Mouse (Mus musculus): ENCODE data around the gene Fbln7. TPM values are rescaled to one million over a fixed set of nuclear protein-coding genes. Genes with fewer than 3 reads are reported as not detected.

Gene Fbln7
- polyA plus RNA-seq, 1 experiment from 2014 or later = 1.2 TPM

- H3K27me3 ChIP-seq (ENCODE audit: low read depth, poor library complexity, severe bottlenecking) = peaks cover 11% of the 10 kb centered on the region
- WGBS = 71% methylated on average over 6 of the region's 6 CpGs
- H3K36me3 ChIP-seq = no peaks in the 10 kb centered on the region
- no peaks in the 10 kb centered on the region for H3K9me3 ChIP-seq (replicated peaks)
- no peak for DNase-seq (ENCODE audit: low spot score)
- H3K4me3 ChIP-seq = no peak overlapping the region
- H3K4me1 ChIP-seq = peaks cover 13% of the 10 kb centered on the region
- H3K27ac ChIP-seq = no peak overlapping the region
Measured at GRCm38 (mm10) chr2:128887866-128888550, 25.2 kb downstream of the Fbln7 start.

GRCm38 (mm10) chr2:128890661-128891335 lies 28.0 kb downstream of the Fbln7 start:
- H3K4me1 ChIP-seq = peaks cover 13% of the 10 kb centered on the region
- H3K27ac ChIP-seq = no peak overlapping the region
- peaks cover 20% of the 10 kb centered on the region for H3K27me3 ChIP-seq (ENCODE audit: low read depth, poor library complexity, severe bottlenecking)
- no peaks in the 10 kb centered on the region for H3K36me3 ChIP-seq
- DNase-seq (ENCODE audit: low spot score) = no peak
- no peak overlapping the region for H3K4me3 ChIP-seq
- WGBS = 87% methylated on average over 4 of the region's 4 CpGs
- no peaks in the 10 kb centered on the region for H3K9me3 ChIP-seq (replicated peaks)

- peaks cover 13% of the 10 kb centered on the region for H3K4me1 ChIP-seq
- H3K27ac ChIP-seq = no peak overlapping the region
- 6% methylated on average over 37 of the region's 37 CpGs for WGBS
- H3K4me3 ChIP-seq = peak overlapping the region; percentile 46
- peak; percentile 45 for DNase-seq (ENCODE audit: low spot score)
- H3K9me3 ChIP-seq (replicated peaks) = no peaks in the 10 kb centered on the region
- H3K27me3 ChIP-seq (ENCODE audit: low read depth, poor library complexity, severe bottlenecking) = peaks cover 20% of the 10 kb centered on the region
- H3K36me3 ChIP-seq = no peaks in the 10 kb centered on the region
Measured at GRCm38 (mm10) chr2:128892180-128892721, 29.5 kb downstream of the Fbln7 start.

GRCm38 (mm10) chr2:128902843-128903242 lies 40.1 kb downstream of the Fbln7 start:
- DNase-seq (ENCODE audit: low spot score) = no peak
- Histone ChIP-seq H3K27ac (no peak overlapping the region), H3K4me1 (no peaks in the 10 kb centered on the region), H3K36me3 (no peaks in the 10 kb centered on the region), H3K27me3 (ENCODE audit: low read depth, poor library complexity, severe bottlenecking) (no peaks in the 10 kb centered on the region), H3K4me3 (no peak overlapping the region), H3K9me3 (replicated peaks) (no peaks in the 10 kb centered on the region)
- 84% methylated on average over 6 of the region's 6 CpGs for WGBS

- 93% methylated on average over 3 of the region's 3 CpGs for WGBS
- no peak for DNase-seq (ENCODE audit: low spot score)
Measured at GRCm38 (mm10) chr2:128903661-128904060, 40.9 kb downstream of the Fbln7 start.

GRCm38 (mm10) chr2:128914978-128915377 lies 52.2 kb downstream of the Fbln7 start:
- no peak overlapping the region for H3K27ac ChIP-seq
- H3K4me3 ChIP-seq = no peak overlapping the region
- H3K9me3 ChIP-seq (replicated peaks) = no peaks in the 10 kb centered on the region

More at GRCm38 (mm10) chr2:128903661-128904060, 40.9 kb downstream of the Fbln7 start:
- no peak overlapping the region for H3K27ac ChIP-seq
- H3K4me1 ChIP-seq = 0 out of 2 replicates have a peak, but pooled peaks cover 4% of the 10 kb centered on the region
- no peak overlapping the region for H3K4me3 ChIP-seq
- no peaks in the 10 kb centered on the region for H3K27me3 ChIP-seq (ENCODE audit: low read depth, poor library complexity, severe bottlenecking)
- H3K9me3 ChIP-seq (replicated peaks) = no peaks in the 10 kb centered on the region
- H3K36me3 ChIP-seq = no peaks in the 10 kb centered on the region

GRCm38 (mm10) chr2:128916528-128916927 lies 53.7 kb downstream of the Fbln7 start:
- WGBS = 83% methylated on average over 3 of the region's 3 CpGs
- H3K27ac ChIP-seq = no peak overlapping the region
- no peaks in the 10 kb centered on the region for H3K4me1 ChIP-seq
- no peak overlapping the region for H3K4me3 ChIP-seq
- H3K9me3 ChIP-seq (replicated peaks) = no peaks in the 10 kb centered on the region
- H3K27me3 ChIP-seq (ENCODE audit: low read depth, poor library complexity, severe bottlenecking) = no peaks in the 10 kb centered on the region
- no peak for DNase-seq (ENCODE audit: low spot score)
- H3K36me3 ChIP-seq = no peaks in the 10 kb centered on the region

More at GRCm38 (mm10) chr2:128914978-128915377, 52.2 kb downstream of the Fbln7 start:
- peaks cover 5% of the 10 kb centered on the region; the same call in 1 of the 2 replicates for H3K4me1 ChIP-seq
- H3K27me3 ChIP-seq (ENCODE audit: low read depth, poor library complexity, severe bottlenecking) = no peaks in the 10 kb centered on the region
- 84% methylated on average over 4 of the region's 4 CpGs for WGBS
- DNase-seq (ENCODE audit: low spot score) = no peak
- no peaks in the 10 kb centered on the region for H3K36me3 ChIP-seq

- no peak overlapping the region for H3K27ac ChIP-seq
- WGBS = 87% methylated on average over 4 of the region's 4 CpGs
- H3K27me3 ChIP-seq (ENCODE audit: low read depth, poor library complexity, severe bottlenecking) = no peaks in the 10 kb centered on the region
- DNase-seq (ENCODE audit: low spot score) = no peak
- H3K9me3 ChIP-seq (replicated peaks) = no peaks in the 10 kb centered on the region
- H3K4me1 ChIP-seq = no peaks in the 10 kb centered on the region
- peaks cover 39% of the 10 kb centered on the region for H3K36me3 ChIP-seq
- no peak overlapping the region for H3K4me3 ChIP-seq
Measured at GRCm38 (mm10) chr2:128924799-128925198, 62.0 kb downstream of the Fbln7 start.

GRCm38 (mm10) chr2:128928446-128928845 lies 65.7 kb downstream of the Fbln7 start:
- Histone ChIP-seq H3K9me3 (replicated peaks) (no peaks in the 10 kb centered on the region), H3K27ac (no peak overlapping the region), H3K4me1 (no peaks in the 10 kb centered on the region), H3K4me3 (no peak overlapping the region), H3K27me3 (ENCODE audit: low read depth, poor library complexity, severe bottlenecking) (no peaks in the 10 kb centered on the region), H3K36me3 (peaks cover 64% of the 10 kb centered on the region)
- 85% methylated on average over 3 of the region's 3 CpGs for WGBS
- no peak for DNase-seq (ENCODE audit: low spot score)

GRCm38 (mm10) chr2:128930704-128931103 lies 67.9 kb downstream of the Fbln7 start:
- Histone ChIP-seq H3K27ac (no peak overlapping the region), H3K36me3 (peaks cover 67% of the 10 kb centered on the region)

GRCm38 (mm10) chr2:128936256-128936655 lies 73.5 kb downstream of the Fbln7 start:
- Histone ChIP-seq H3K4me3 (no peak overlapping the region), H3K27me3 (ENCODE audit: low read depth, poor library complexity, severe bottlenecking) (no peaks in the 10 kb centered on the region), H3K4me1 (no peaks in the 10 kb centered on the region), H3K9me3 (replicated peaks) (no peaks in the 10 kb centered on the region), H3K36me3 (peaks cover 50% of the 10 kb centered on the region), H3K27ac (no peak overlapping the region)
- DNase-seq (ENCODE audit: low spot score) = no peak
- WGBS = 90% methylated on average over 3 of the region's 3 CpGs

More at GRCm38 (mm10) chr2:128930704-128931103, 67.9 kb downstream of the Fbln7 start:
- Histone ChIP-seq H3K4me1 (no peaks in the 10 kb centered on the region), H3K27me3 (ENCODE audit: low read depth, poor library complexity, severe bottlenecking) (no peaks in the 10 kb centered on the region), H3K4me3 (no peak overlapping the region), H3K9me3 (replicated peaks) (no peaks in the 10 kb centered on the region)
- no peak for DNase-seq (ENCODE audit: low spot score)

GRCm38 (mm10) chr2:128943538-128944528 lies 81.1 kb downstream of the Fbln7 start, which contains the start of gene Zc3h8:
TSS of gene Zc3h8 (minus strand) at chr2:128944077.
- Histone ChIP-seq H3K27ac (peak within 1 kb of the TSS; percentile 87), H3K9me3 (replicated peaks) (no peaks in the 10 kb centered on the region), H3K27me3 (ENCODE audit: low read depth, poor library complexity, severe bottlenecking) (no peaks in the 10 kb centered on the region), H3K36me3 (peaks cover 12% of the 10 kb centered on the region), H3K4me3 (peak within 1 kb of the TSS; percentile 71), H3K4me1 (peaks cover 4% of the 10 kb centered on the region; the same call in 1 of the 2 replicates)
- peak; percentile 98 for DNase-seq (ENCODE audit: low spot score)
- WGBS = 2% methylated on average over 65 of the region's 65 CpGs

Measured in limb, embryonic 10.5 days (tissue).